Mouse (Mus musculus) right cerebral cortex, postnatal 36 days (tissue): Measurements from ENCODE around the gene Oca2.

Source experiments
- DNase-seq, 2 experiments: peaks; one replicate each; pipeline ENCODE4 v3.0.0; 2022; ENCODE audit warnings: low spot score in 2 of 2, mixed read lengths in 1 of 2

Oca2 gene

GRCm38 (mm10) chr7:56382706-56383105, 143.1 kb downstream of the Oca2 start:
- DNase-seq, result no peak

- no peak for DNase-seq
Measured at GRCm38 (mm10) chr7:56388295-56388694, 148.7 kb downstream of the Oca2 start.

- no peak for DNase-seq
Measured at GRCm38 (mm10) chr7:56418182-56418836, 178.7 kb downstream of the Oca2 start.

GRCm38 (mm10) chr7:56419253-56419844, 179.8 kb downstream of the Oca2 start:
- DNase-seq, result peak; percentile 30 to 55

GRCm38 (mm10) chr7:56421946-56422345, 182.4 kb downstream of the Oca2 start:
- peak; percentile 45 for DNase-seq

GRCm38 (mm10) chr7:56423548-56423947, 184.0 kb downstream of the Oca2 start:
- no peak for DNase-seq

GRCm38 (mm10) chr7:56460814-56461520, 221.4 kb downstream of the Oca2 start:
- DNase-seq, result peak in 1 of 2 experiments; percentile 5

- no peak for DNase-seq
Measured at GRCm38 (mm10) chr7:56498242-56498641, 258.7 kb downstream of the Oca2 start.

- no peak for DNase-seq
Measured at GRCm38 (mm10) chr7:56499319-56499718, 259.8 kb downstream of the Oca2 start.

- DNase-seq, result no peak
Measured at GRCm38 (mm10) chr7:56499767-56500166, 260.2 kb downstream of the Oca2 start.

GRCm38 (mm10) chr7:56500438-56500837, 260.9 kb downstream of the Oca2 start:
- DNase-seq, result no peak

- no peak for DNase-seq
Measured at GRCm38 (mm10) chr7:56518581-56518980, 279.0 kb downstream of the Oca2 start.

GRCm38 (mm10) chr7:56519741-56520140, 280.2 kb downstream of the Oca2 start:
- no peak for DNase-seq

- DNase-seq, result no peak
Measured at GRCm38 (mm10) chr7:56534856-56535255, 295.3 kb downstream of the Oca2 start.

- DNase-seq, result no peak
Measured at GRCm38 (mm10) chr7:56549226-56549625, 309.7 kb downstream of the Oca2 start.

- no peak for DNase-seq
Measured at GRCm38 (mm10) chr7:56551804-56552203, 312.2 kb downstream of the Oca2 start.
